ENCODE assay signal across 9 mouse cellular contexts in genomic region chr1:121419084-121419483, GRCm38 (mm10). TPM values are rescaled to one million over a fixed set of nuclear protein-coding genes. Genes with fewer than 3 reads are reported as not detected.
A peak's percentile ranks its signal among the peaks of the same experiment; 100 is the strongest.
DNase-seq lines count a peak whose midpoint lies in the region; ATAC-seq and TF ChIP-seq lines count a peak whose summit lies in the region.
"Had no signal": no experiment of that assay in that cellular context is flagged by ENCODE, and none has a peak within 500 bp of the region (broad histone marks: within the 10 kb centered on the region; RNA-seq: fewer than 3 reads in every experiment).

No protein-coding gene starts in this region.

- DNase-seq in kidney, adult 18-20 months = peak; percentile 31
- DNase-seq in urinary bladder, postnatal 25 days (ENCODE audit: low spot score) = peak; percentile 22
- no peak for DNase-seq in urinary bladder, adult 2 months (ENCODE audit: low spot score)
- peak; percentile 35 for DNase-seq in embryonic facial prominence, embryonic 14.5 days (ENCODE audit: low spot score)
- DNase-seq in heart, postnatal 36 days = no peak
- DNase-seq in ovary, postnatal 36 days (ENCODE audit: low spot score) = no peak

- H3K4me1 ChIP-seq in kidney, embryonic 14.5 days (ENCODE audit: control insufficient read depth, insufficient read depth, low read length) = no peaks in the 10 kb centered on the region
- no peaks in the 10 kb centered on the region for H3K4me1 ChIP-seq in embryonic facial prominence, embryonic 14.5 days (ENCODE audit: control insufficient read depth, insufficient read depth, low read length)
- no peaks in the 10 kb centered on the region for H3K4me1 ChIP-seq in small intestine, adult 2 months (ENCODE audit: control insufficient read depth, insufficient read depth, insufficient read length, low read length)
- H3K4me1 ChIP-seq: embryonic facial prominence, embryonic 12.5 days had no signal

- H3K27me3 ChIP-seq in kidney, embryonic 14.5 days (ENCODE audit: control insufficient read depth, insufficient read depth, low read length) = no peaks in the 10 kb centered on the region
- no peaks in the 10 kb centered on the region for H3K27me3 ChIP-seq in embryonic facial prominence, embryonic 14.5 days (replicated peaks; ENCODE audit: control insufficient read depth, insufficient read depth, low read length)
- no peaks in the 10 kb centered on the region for H3K27me3 ChIP-seq in small intestine, adult 2 months (ENCODE audit: control insufficient read depth, insufficient read depth, low read length)
- H3K27me3 ChIP-seq: embryonic facial prominence, embryonic 12.5 days had no signal

- no peak overlapping the region for H3K4me3 ChIP-seq in kidney, embryonic 14.5 days (ENCODE audit: low read length)
- no peak overlapping the region for H3K4me3 ChIP-seq in embryonic facial prominence, embryonic 14.5 days (ENCODE audit: low read depth, low read length)
- H3K4me3 ChIP-seq in small intestine, adult 2 months (ENCODE audit: low read depth, low read length) = no peak overlapping the region
- H3K4me3 ChIP-seq: embryonic facial prominence, embryonic 12.5 days had no signal

- no peak overlapping the region for H3K4me2 ChIP-seq in kidney, embryonic 14.5 days (replicated peaks; ENCODE audit: low read depth, low read length)
- no peak overlapping the region for H3K4me2 ChIP-seq in embryonic facial prominence, embryonic 14.5 days (ENCODE audit: low read depth, low read length)
- H3K4me2 ChIP-seq: embryonic facial prominence, embryonic 12.5 days had no signal

- peak; percentile 63; the same call in 1 of the 2 replicates for TF ChIP-seq CTCF in small intestine, adult 2 months (IDR thresholded peaks at IDR 0.05; ENCODE audit: extremely low read depth, insufficient read length, insufficient replicate concordance, low read depth, low read length)

- no peaks in the 10 kb centered on the region for H3K9me3 ChIP-seq in kidney, embryonic 14.5 days (ENCODE audit: control insufficient read depth, low read length)
- H3K9me3 ChIP-seq in embryonic facial prominence, embryonic 14.5 days (ENCODE audit: control insufficient read depth, low read length) = no peaks in the 10 kb centered on the region
- H3K9me3 ChIP-seq: embryonic facial prominence, embryonic 12.5 days had no signal

- no peak overlapping the region for H3K9ac ChIP-seq in kidney, embryonic 14.5 days (ENCODE audit: low read depth, low read length)
- H3K9ac ChIP-seq in embryonic facial prominence, embryonic 14.5 days (ENCODE audit: low read depth, low read length) = no peak overlapping the region
- H3K9ac ChIP-seq: embryonic facial prominence, embryonic 12.5 days had no signal

- no peaks in the 10 kb centered on the region for H3K36me3 ChIP-seq in kidney, embryonic 14.5 days (ENCODE audit: control insufficient read depth, insufficient read depth, low read length)
- H3K36me3 ChIP-seq in embryonic facial prominence, embryonic 14.5 days (ENCODE audit: control insufficient read depth, insufficient read depth, low read length) = no peaks in the 10 kb centered on the region
- no peaks in the 10 kb centered on the region for H3K36me3 ChIP-seq in small intestine, adult 2 months (ENCODE audit: control insufficient read depth, insufficient read depth, low read length)
- H3K36me3 ChIP-seq: embryonic facial prominence, embryonic 12.5 days had no signal

- 35% methylated on average over 4 of the region's 4 CpGs for WGBS in kidney, embryonic 14.5 days
- WGBS in embryonic facial prominence, embryonic 14.5 days = 37% methylated on average over 4 of the region's 4 CpGs
- WGBS in small intestine, adult 2 months = 20% methylated on average over 4 of the region's 4 CpGs

- no peak for ATAC-seq in kidney, embryonic 14.5 days (ENCODE audit: low FRiP score, low TSS enrichment)
- ATAC-seq in embryonic facial prominence, embryonic 14.5 days (ENCODE audit: low read depth) = no peak

- no peak overlapping the region for H3K27ac ChIP-seq in kidney, embryonic 14.5 days (ENCODE audit: low read depth, low read length)
- no peak overlapping the region for H3K27ac ChIP-seq in embryonic facial prominence, embryonic 14.5 days (replicated peaks; ENCODE audit: low read depth, low read length)
- no peak overlapping the region for H3K27ac ChIP-seq in small intestine, adult 2 months (ENCODE audit: insufficient read depth, low read depth, low read length)
- H3K27ac ChIP-seq: embryonic facial prominence, embryonic 12.5 days had no signal

- TF ChIP-seq POLR2A in small intestine, adult 2 months (IDR thresholded peaks at IDR 0.05; ENCODE audit: low read depth, low read length) = no peak

- intact Hi-C loops in heart, postnatal 36 days (cut with DNase I) = loop anchor here (5.0 kb wide), 1 partner anchor 832 kb away; no protein-coding TSS in a partner anchor

RNA-seq across cellular contexts. Expression of gene Ccdc93, which starts 11.8 kb away (rescaled TPM):
- 6.6 and 11.3 TPM in 2 replicates for polyA plus RNA-seq in kidney, embryonic 14.5 days (2014; fragmentation: Nextera tagmentation; extraction: Ambion mirVana)
- 10.2 and 11.2 TPM in 2 replicates for polyA plus RNA-seq in urinary bladder, adult 2 months (2012; rRNA removed)
- 11.7 and 12.0 TPM in 2 replicates for polyA plus RNA-seq in embryonic facial prominence, embryonic 14.5 days (2014; fragmentation: Nextera tagmentation; extraction: Ambion mirVana)
- 2.9 and 5.4 TPM in 2 replicates for polyA plus RNA-seq in small intestine, adult 2 months (2012; rRNA removed)
- 10 to 100 TPM; 12.4 to 14.5 TPM for total RNA-seq in heart, postnatal 36 days (2021)

Comparison
In these comparisons a context has a peak if more than half of its experiments do, and no peak if none do; other contexts are left out.
1. DNase-seq: peak in kidney, adult 18-20 months (single experiment), urinary bladder, postnatal 25 days (single experiment) and embryonic facial prominence, embryonic 14.5 days (single experiment); none in urinary bladder, adult 2 months (single experiment), heart, postnatal 36 days (0 of 2) and ovary, postnatal 36 days (single experiment).